In the genomic region with DNA sequence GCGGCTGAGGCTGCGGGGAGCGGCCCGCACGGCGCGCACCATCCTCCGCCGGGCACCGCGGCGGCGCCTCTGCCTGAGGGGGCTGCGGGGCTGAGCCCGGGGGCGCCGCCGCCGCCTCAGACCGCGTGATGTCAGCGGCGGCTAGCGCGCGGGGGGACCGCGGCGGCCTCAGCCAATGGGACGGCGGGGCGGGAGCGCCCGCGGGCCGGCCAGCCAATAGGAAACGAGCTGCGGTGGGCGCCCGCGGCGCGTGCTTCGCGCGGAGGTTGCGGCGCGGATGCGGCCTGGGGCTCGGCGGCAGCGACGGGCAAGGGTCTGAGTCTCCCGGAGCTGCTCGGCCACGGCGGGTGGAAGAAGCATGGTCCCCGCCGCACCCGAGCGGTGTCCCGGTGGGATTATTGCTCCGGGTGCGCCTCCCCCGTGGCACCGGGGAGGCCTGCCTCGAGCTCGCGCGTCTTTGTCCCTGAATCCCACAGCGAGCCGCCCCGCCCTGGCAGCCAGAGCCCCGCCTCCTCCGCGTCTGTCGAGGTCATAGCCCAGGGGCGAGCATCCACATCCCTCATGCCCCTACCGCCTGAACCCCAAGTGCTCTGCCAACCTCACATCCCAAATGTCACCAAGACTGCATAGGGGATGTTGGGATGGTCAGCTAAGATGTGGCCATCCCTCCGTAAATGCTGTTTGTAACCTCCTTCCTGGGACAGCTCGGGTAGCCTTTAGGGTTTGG, we compare ENCODE assay signal across 8 mouse cellular contexts. TPM values are rescaled to one million over a fixed set of nuclear protein-coding genes. Genes with fewer than 3 reads are reported as not detected.
DNase-seq lines count a peak whose midpoint lies in the region; ATAC-seq and TF ChIP-seq lines count a peak whose summit lies in the region.

A gene (minus strand): TSS at position 129 of the 727 bp plus-strand sequence.

- peak within 1 kb of the TSS; percentile 85 for H3K9ac ChIP-seq in ES-E14 (ENCODE audit: insufficient read depth, low read depth, low read length, poor library complexity, severe bottlenecking)
- peak within 1 kb of the TSS; percentile 79 for H3K9ac ChIP-seq in lung, embryonic 16.5 days (ENCODE audit: low read length)

- H3K27ac ChIP-seq in ES-E14 (ENCODE audit: insufficient read depth, low read depth, low read length, poor library complexity, severe bottlenecking): peak within 1 kb of the TSS; percentile 24; the same call in 1 of the 2 replicates
- peak within 1 kb of the TSS; percentile 37; the same call in 1 of the 2 replicates for H3K27ac ChIP-seq in lung, embryonic 16.5 days (ENCODE audit: low read length)
- H3K27ac ChIP-seq in thymus, adult 2 months (ENCODE audit: control insufficient read depth, insufficient read depth, low read length): no peak within 1 kb of the TSS

- TF ChIP-seq CTCF in thymus, adult 2 months (IDR thresholded peaks at IDR 0.05; ENCODE audit: borderline replicate concordance, control insufficient read depth, extremely low read depth, insufficient read depth, low read length, poor library complexity): peak; percentile 40; the same call in 1 of the 2 replicates

- WGBS in lung, embryonic 16.5 days: 2% methylated on average over 57 of the region's 82 CpGs
- WGBS in thymus, adult 2 months: 5% methylated on average over 82 of the region's 82 CpGs

- H3K4me1 ChIP-seq in ES-E14 (ENCODE audit: control insufficient read depth in 2 of 2, insufficient read depth in 2 of 2, low read length in 2 of 2, poor library complexity in 1 of 2): peaks cover 4 to 8% of the 10 kb centered on the region in 2 experiments; a peak in 3 of 4 replicates
- peaks cover 14% of the 10 kb centered on the region for H3K4me1 ChIP-seq in lung, embryonic 16.5 days (replicated peaks; ENCODE audit: control insufficient read depth, insufficient read depth, low read length)
- peaks cover 13% of the 10 kb centered on the region for H3K4me1 ChIP-seq in thymus, adult 2 months (replicated peaks; ENCODE audit: control insufficient read depth, insufficient read depth, low read length)

- no peaks in the 10 kb centered on the region for H3K27me3 ChIP-seq in lung, embryonic 16.5 days (ENCODE audit: control insufficient read depth, insufficient read depth, low read depth, low read length)
- no peaks in the 10 kb centered on the region for H3K27me3 ChIP-seq in thymus, adult 2 months (ENCODE audit: control insufficient read depth, insufficient read depth, low read length)

- in situ Hi-C loops in ES-E14 (cut with MboI; ENCODE audit: low sequenced_read_pairs in 2 of 2, unreplicated experiment in 2 of 2): no loop called here

- intact Hi-C loops in heart, postnatal 36 days (cut with DNase I): no loop called here

- H3K4me2 ChIP-seq in lung, embryonic 16.5 days (ENCODE audit: low read depth, low read length): peak within 1 kb of the TSS; percentile 96

- ATAC-seq in lung, embryonic 16.5 days (ENCODE audit: low read depth): peak; percentile 96

- no peaks in the 10 kb centered on the region for H3K9me3 ChIP-seq in ES-E14 (ENCODE audit: control insufficient read depth, insufficient read depth, low read depth, low read length)
- H3K9me3 ChIP-seq in lung, embryonic 16.5 days (ENCODE audit: control insufficient read depth, low read length): no peaks in the 10 kb centered on the region

- H3K36me3 ChIP-seq in ES-E14 (ENCODE audit: control insufficient read depth, insufficient read depth, low read length, poor library complexity, severe bottlenecking): no peaks in the 10 kb centered on the region
- H3K36me3 ChIP-seq in lung, embryonic 16.5 days (ENCODE audit: control insufficient read depth, insufficient read depth, low read length): no peaks in the 10 kb centered on the region
- no peaks in the 10 kb centered on the region for H3K36me3 ChIP-seq in thymus, adult 2 months (ENCODE audit: control insufficient read depth, insufficient read depth, low read length)

- peak within 1 kb of the TSS; percentile 89 to 95 for H3K4me3 ChIP-seq in ES-E14 (ENCODE audit: insufficient read depth in 1 of 2, low read depth in 1 of 2, low read length in 2 of 2, poor library complexity in 1 of 2, severe bottlenecking in 1 of 2)
- H3K4me3 ChIP-seq in lung, embryonic 16.5 days (ENCODE audit: low read length): peak within 1 kb of the TSS; percentile 73
- peak within 1 kb of the TSS; percentile 60 for H3K4me3 ChIP-seq in thymus, adult 2 months (ENCODE audit: control insufficient read depth, insufficient read depth, low read length)

- TF ChIP-seq POLR2A in thymus, adult 2 months (IDR thresholded peaks at IDR 0.05; ENCODE audit: control insufficient read depth, extremely low read depth, insufficient read depth, low read length, poor library complexity): peak; percentile 35; the same call in 1 of the 2 replicates

- no peak for DNase-seq in ES-E14 (ENCODE audit: low read depth, low spot score)
- DNase-seq in cerebellum, adult 8-10 months: peak; percentile 75
- peak; percentile 79 for DNase-seq in forelimb bud, embryonic 11.5 days (ENCODE audit: low read depth, low spot score)
- peak; percentile 82 to 90 for DNase-seq in heart, postnatal 36 days
- peak; percentile 89 for DNase-seq in layer of hippocampus, adult 9-11 months
- DNase-seq in ovary, adult 18-20 months (ENCODE audit: low spot score): peak; percentile 62
- DNase-seq in thymus, adult 2 months: peak; percentile 85

TF ChIP-seq in ES-E14, 5 proteins besides CTCF, POLR2A, EP300 and RAD21:
- no peak for TF ChIP-seq HCFC1 (IDR thresholded peaks at IDR 0.05; ENCODE audit: borderline replicate concordance, insufficient read depth, low read length)
- TF ChIP-seq ZNF384 (IDR thresholded peaks at IDR 0.05; ENCODE audit: low read depth, low read length): no peak
TF ChIP-seq in ES-E14: peak in this region for 0.

RNA-seq across cellular contexts. Expression of the gene that starts here (rescaled TPM):
- 3.7 and 6.1 TPM in 2 replicates for total RNA-seq in ES-E14 (2012; rRNA removed)
- total RNA-seq in heart, postnatal 36 days (2021): 1 to 10 TPM; 5.8 to 6.1 TPM
- polyA plus RNA-seq in lung, embryonic 16.5 days (2015; fragmentation: Nextera tagmentation; extraction: Ambion mirVana): 3.5 and 4.0 TPM in 2 replicates
- polyA plus RNA-seq in thymus, adult 2 months (2012; rRNA removed): 98.7 and 119 TPM in 2 replicates

Comparison
In these comparisons a context has a peak if more than half of its experiments do, and no peak if none do; other contexts are left out.
1. RNA of the gene that starts here (polyA plus RNA-seq): 98.7 to 119 TPM in thymus, adult 2 months; 3.5 to 4.0 TPM in lung, embryonic 16.5 days; every median in the first group is over 10 times any median in the second.
2. Peak in every context shown above with its lines, with median percentiles within 50 percentile points of each other: H3K4me3 ChIP-seq.